Mouse (Mus musculus) limb, embryonic 13.5 days (tissue): Measurements from ENCODE around the gene Add1. TPM values are rescaled to one million over a fixed set of nuclear protein-coding genes. Genes with fewer than 3 reads are reported as not detected.

ENCODE experiments used
- ATAC-seq: fragments of 200-750 bp; cut with Nextera tagmentation; 2 replicates; pipeline ENCODE4 v1.8.0; 2017; ENCODE audit warnings: low read depth, moderate number of reproducible peaks, moderate TSS enrichment; ENCODE audit not compliant: low FRiP score
- H3K27ac ChIP-seq: fragments of 300-500 bp; sonication (generic); 2 replicates; pipeline ENCODE4 v1.5.1; 2015; ENCODE audit warnings: inconsistent platforms, mild to moderate bottlenecking, moderate library complexity
- H3K27me3 ChIP-seq: fragments of 300-500 bp; sonication (generic); 2 replicates; pipeline ENCODE4 v1.6.1; 2015; ENCODE audit warnings: mild to moderate bottlenecking, inconsistent platforms
- H3K36me3 ChIP-seq: fragments of 300-500 bp; sonication (generic); 2 replicates; pipeline ENCODE4 v1.6.1; 2015; ENCODE audit warnings: inconsistent platforms, mild to moderate bottlenecking, moderate library complexity
- H3K4me1 ChIP-seq: fragments of 300-500 bp; sonication (generic); 2 replicates; pipeline ENCODE4 v1.6.1; 2015; ENCODE audit warnings: inconsistent platforms
- H3K4me2 ChIP-seq: fragments of 300-500 bp; sonication (generic); replicated peaks from 2 replicates; pipeline ENCODE4 v1.6.1; 2015; ENCODE audit warnings: inconsistent platforms, mild to moderate bottlenecking, moderate library complexity
- H3K4me3 ChIP-seq: fragments of 300-500 bp; sonication (generic); 2 replicates; pipeline ENCODE4 v1.5.1; 2015; ENCODE audit warnings: moderate library complexity, mild to moderate bottlenecking, inconsistent platforms
- H3K9ac ChIP-seq: fragments of 300-500 bp; sonication (generic); 2 replicates; pipeline ENCODE4 v1.6.1; 2015; ENCODE audit warnings: mild to moderate bottlenecking, inconsistent platforms
- H3K9me3 ChIP-seq: fragments of 300-500 bp; sonication (generic); 2 replicates; pipeline ENCODE4 v1.6.1; 2016; ENCODE audit warnings: inconsistent platforms
- WGBS: fragments of 180-500 bp; shearing (Covaris S2); methylation state at CpG from one replicate; pipeline ENCODE4 v1.1.7; 2015; 5-methylcytosine and 5-hydroxymethylcytosine counted together
- polyA plus RNA-seq: library from polyadenylated mRNA; unstranded; fragments of >200 nt; fragmentation: Nextera tagmentation; extraction: Ambion mirVana; gene quantifications from 2 replicates; pipeline ENCODE4 v1.2.1, GENCODE M21; 2015

Gene Add1
- polyA plus RNA-seq, 1 experiment from 2014 or later: 200 TPM

- 79% methylated on average over 5 of the region's 5 CpGs for WGBS
- no peak for ATAC-seq
- H3K27me3 ChIP-seq: no peaks in the 10 kb centered on the region
Measured at GRCm38 (mm10) chr5:34534776-34535581, 38.5 kb upstream of the Add1 start.

GRCm38 (mm10) chr5:34535831-34536230, 37.6 kb upstream of the Add1 start:
- Histone ChIP-seq H3K27me3 (no peaks in the 10 kb centered on the region), H3K36me3 (no peaks in the 10 kb centered on the region), H3K9me3 (no peaks in the 10 kb centered on the region), H3K4me1 (no peaks in the 10 kb centered on the region), H3K9ac (no peak overlapping the region), H3K4me3 (no peak overlapping the region), H3K4me2 (no peak overlapping the region), H3K27ac (no peak overlapping the region)
- 80% methylated on average over 7 of the region's 7 CpGs for WGBS
- ATAC-seq: no peak; the same call in 1 of the 2 replicates

More at GRCm38 (mm10) chr5:34534776-34535581, 38.5 kb upstream of the Add1 start:
- no peak overlapping the region for H3K27ac ChIP-seq
- H3K4me3 ChIP-seq: no peak overlapping the region
- H3K4me1 ChIP-seq: no peaks in the 10 kb centered on the region
- H3K9me3 ChIP-seq: no peaks in the 10 kb centered on the region
- H3K9ac ChIP-seq: no peak overlapping the region
- H3K4me2 ChIP-seq: no peak overlapping the region
- no peaks in the 10 kb centered on the region for H3K36me3 ChIP-seq

GRCm38 (mm10) chr5:34538079-34538478, 35.4 kb upstream of the Add1 start:
- Histone ChIP-seq H3K36me3 (no peaks in the 10 kb centered on the region), H3K27me3 (no peaks in the 10 kb centered on the region), H3K4me2 (no peak overlapping the region), H3K27ac (no peak overlapping the region), H3K9me3 (no peaks in the 10 kb centered on the region), H3K4me1 (no peaks in the 10 kb centered on the region), H3K9ac (no peak overlapping the region), H3K4me3 (no peak overlapping the region)
- WGBS: 71% methylated on average over 7 of the region's 7 CpGs
- ATAC-seq: no peak

- WGBS: 31% methylated on average over 5 of the region's 5 CpGs
- no peak overlapping the region for H3K9ac ChIP-seq
- no peak overlapping the region for H3K4me3 ChIP-seq
- no peak overlapping the region for H3K27ac ChIP-seq
- no peaks in the 10 kb centered on the region for H3K27me3 ChIP-seq
- H3K4me1 ChIP-seq: no peaks in the 10 kb centered on the region
- no peaks in the 10 kb centered on the region for H3K9me3 ChIP-seq
- no peak for ATAC-seq
- no peaks in the 10 kb centered on the region for H3K36me3 ChIP-seq
- no peak overlapping the region for H3K4me2 ChIP-seq
Measured at GRCm38 (mm10) chr5:34538527-34538926, 34.9 kb upstream of the Add1 start.

GRCm38 (mm10) chr5:34539121-34539520, 34.3 kb upstream of the Add1 start:
- no peaks in the 10 kb centered on the region for H3K9me3 ChIP-seq
- ATAC-seq: no peak
- no peaks in the 10 kb centered on the region for H3K27me3 ChIP-seq
- 87% methylated on average over 2 of the region's 2 CpGs for WGBS
- H3K4me3 ChIP-seq: no peak overlapping the region
- no peak overlapping the region for H3K27ac ChIP-seq
- H3K9ac ChIP-seq: no peak overlapping the region
- H3K4me2 ChIP-seq: no peak overlapping the region
- H3K36me3 ChIP-seq: no peaks in the 10 kb centered on the region
- H3K4me1 ChIP-seq: no peaks in the 10 kb centered on the region

- Histone ChIP-seq H3K27me3 (no peaks in the 10 kb centered on the region), H3K4me1 (no peaks in the 10 kb centered on the region), H3K9me3 (no peaks in the 10 kb centered on the region), H3K4me2 (no peak overlapping the region), H3K4me3 (no peak overlapping the region), H3K9ac (no peak overlapping the region), H3K27ac (no peak overlapping the region), H3K36me3 (no peaks in the 10 kb centered on the region)
- no peak for ATAC-seq
- WGBS: 76% methylated on average over 1 of the region's 1 CpGs
Measured at GRCm38 (mm10) chr5:34542166-34542565, 31.3 kb upstream of the Add1 start.

- WGBS: 55% methylated on average over 4 of the region's 4 CpGs
- no peaks in the 10 kb centered on the region for H3K9me3 ChIP-seq
- H3K36me3 ChIP-seq: no peaks in the 10 kb centered on the region
- no peak overlapping the region for H3K9ac ChIP-seq
- no peaks in the 10 kb centered on the region for H3K4me1 ChIP-seq
- ATAC-seq: no peak
- H3K27me3 ChIP-seq: no peaks in the 10 kb centered on the region
- no peak overlapping the region for H3K27ac ChIP-seq
- no peak overlapping the region for H3K4me2 ChIP-seq
- H3K4me3 ChIP-seq: no peak overlapping the region
Measured at GRCm38 (mm10) chr5:34543114-34543513, 30.4 kb upstream of the Add1 start.

GRCm38 (mm10) chr5:34547410-34547809, 26.1 kb upstream of the Add1 start:
- ATAC-seq: no peak
- Histone ChIP-seq H3K36me3 (peaks cover 10% of the 10 kb centered on the region), H3K27me3 (no peaks in the 10 kb centered on the region), H3K4me3 (no peak overlapping the region), H3K4me1 (peaks cover 15% of the 10 kb centered on the region), H3K9ac (no peak overlapping the region), H3K4me2 (no peak overlapping the region), H3K27ac (no peak overlapping the region), H3K9me3 (no peaks in the 10 kb centered on the region)

- peak overlapping the region; percentile 83 for H3K4me3 ChIP-seq
- no peaks in the 10 kb centered on the region for H3K27me3 ChIP-seq
- no peak for ATAC-seq
- peaks cover 21% of the 10 kb centered on the region for H3K36me3 ChIP-seq
- H3K9ac ChIP-seq: peak overlapping the region; percentile 95
- no peaks in the 10 kb centered on the region for H3K9me3 ChIP-seq
- no peak overlapping the region; the same call in 1 of the 2 replicates for H3K27ac ChIP-seq
- peaks cover 15% of the 10 kb centered on the region for H3K4me1 ChIP-seq
- peak overlapping the region; percentile 77 for H3K4me2 ChIP-seq
- 21% methylated on average over 8 of the region's 8 CpGs for WGBS
Measured at GRCm38 (mm10) chr5:34549135-34549482, 24.4 kb upstream of the Add1 start.

GRCm38 (mm10) chr5:34549483-34550221, 23.8 kb upstream of the Add1 start:
- H3K9ac ChIP-seq: peak overlapping the region; percentile 95
- H3K27me3 ChIP-seq: no peaks in the 10 kb centered on the region
- H3K27ac ChIP-seq: peak overlapping the region; percentile 73; the same call in 1 of the 2 replicates
- peak overlapping the region; percentile 77 for H3K4me2 ChIP-seq
- peak; percentile 94 for ATAC-seq
- peak overlapping the region; percentile 83 for H3K4me3 ChIP-seq
- H3K4me1 ChIP-seq: peaks cover 15% of the 10 kb centered on the region
- peaks cover 25% of the 10 kb centered on the region for H3K36me3 ChIP-seq
- 1% methylated on average over 42 of the region's 49 CpGs for WGBS
- H3K9me3 ChIP-seq: no peaks in the 10 kb centered on the region

- Histone ChIP-seq H3K4me1 (peaks cover 15% of the 10 kb centered on the region), H3K9me3 (no peaks in the 10 kb centered on the region), H3K4me3 (peak overlapping the region; percentile 83), H3K27me3 (no peaks in the 10 kb centered on the region), H3K36me3 (peaks cover 31% of the 10 kb centered on the region), H3K4me2 (peak overlapping the region; percentile 77), H3K27ac (no peak overlapping the region), H3K9ac (peak overlapping the region; percentile 95)
- WGBS: 15% methylated on average over 6 of the region's 6 CpGs
- ATAC-seq: no peak
Measured at GRCm38 (mm10) chr5:34550251-34550650, 23.2 kb upstream of the Add1 start.

- Histone ChIP-seq H3K36me3 (peaks cover 47% of the 10 kb centered on the region), H3K9ac (no peak overlapping the region), H3K27ac (no peak overlapping the region), H3K27me3 (no peaks in the 10 kb centered on the region), H3K9me3 (no peaks in the 10 kb centered on the region), H3K4me3 (no peak overlapping the region), H3K4me2 (no peak overlapping the region), H3K4me1 (peaks cover 15% of the 10 kb centered on the region)
- 82% methylated on average over 4 of the region's 4 CpGs for WGBS
- no peak for ATAC-seq
Measured at GRCm38 (mm10) chr5:34551821-34552220, 21.6 kb upstream of the Add1 start.
